Mouse (Mus musculus) hindbrain, embryonic 14.5 days (tissue): Measurements from ENCODE around the gene Frmd4a. TPM values are rescaled to one million over a fixed set of nuclear protein-coding genes. Genes with fewer than 3 reads are reported as not detected.

ENCODE experiments used
- ATAC-seq: fragments of 200-750 bp; cut with Nextera tagmentation; 2 replicates; pipeline ENCODE4 v1.8.0; 2017; ENCODE audit warnings: moderate number of reproducible peaks, mild to moderate bottlenecking, moderate TSS enrichment, moderate library complexity; ENCODE audit not compliant: low FRiP score
- DNase-seq: peaks from one replicate; pipeline ENCODE4 v3.0.0-alpha.2; 2015; ENCODE audit warnings: low spot score
- H3K27ac ChIP-seq: fragments of 300-500 bp; sonication (generic); 2 replicates; pipeline ENCODE4 v1.5.1; 2014; ENCODE audit warnings: mild to moderate bottlenecking, moderate library complexity
- H3K27me3 ChIP-seq: fragments of 300-500 bp; sonication (generic); 2 replicates; pipeline ENCODE4 v1.6.1; 2014; ENCODE audit warnings: mild to moderate bottlenecking, low read length, mixed read lengths; ENCODE audit not compliant: control insufficient read depth, insufficient read depth
- H3K36me3 ChIP-seq: fragments of 300-500 bp; sonication (generic); replicated peaks from 2 replicates; pipeline ENCODE4 v1.6.1; 2014; ENCODE audit not compliant: control insufficient read depth, insufficient read depth
- H3K4me1 ChIP-seq: fragments of 300-500 bp; sonication (generic); replicated peaks from 2 replicates; pipeline ENCODE4 v1.6.1; 2014; ENCODE audit warnings: antibody characterized with exemption, low read length, mixed read lengths; ENCODE audit not compliant: control insufficient read depth, insufficient read depth
- H3K4me2 ChIP-seq: fragments of 300-500 bp; sonication (generic); replicated peaks from 2 replicates; pipeline ENCODE4 v1.6.1; 2014; ENCODE audit warnings: mild to moderate bottlenecking, moderate library complexity
- H3K4me3 ChIP-seq: fragments of 300-500 bp; sonication (generic); replicated peaks from 2 replicates; pipeline ENCODE4 v1.5.1; 2014; ENCODE audit warnings: mild to moderate bottlenecking, low read length
- H3K9ac ChIP-seq: fragments of 300-500 bp; sonication (generic); 2 replicates; pipeline ENCODE4 v1.6.1; 2014
- H3K9me3 ChIP-seq: fragments of 300-500 bp; sonication (generic); 2 replicates; pipeline ENCODE4 v1.6.1; 2016; ENCODE audit warnings: low read length; ENCODE audit not compliant: control insufficient read depth
- WGBS: fragments of 180-500 bp; shearing (Covaris S2); extraction: QIAGEN DNeasy Blood & Tissue Kit; methylation state at CpG from one replicate; pipeline ENCODE4 v1.1.7; 2014; 5-methylcytosine and 5-hydroxymethylcytosine counted together
- polyA plus RNA-seq: library from polyadenylated mRNA; unstranded; fragments of >200 nt; fragmentation: Nextera tagmentation; extraction: Ambion mirVana; gene quantifications from 2 replicates; pipeline ENCODE4 v1.2.1, GENCODE M21; 2014

Gene Frmd4a
- polyA plus RNA-seq, 1 experiment from 2014 or later, result 56.9 TPM

DNA sequence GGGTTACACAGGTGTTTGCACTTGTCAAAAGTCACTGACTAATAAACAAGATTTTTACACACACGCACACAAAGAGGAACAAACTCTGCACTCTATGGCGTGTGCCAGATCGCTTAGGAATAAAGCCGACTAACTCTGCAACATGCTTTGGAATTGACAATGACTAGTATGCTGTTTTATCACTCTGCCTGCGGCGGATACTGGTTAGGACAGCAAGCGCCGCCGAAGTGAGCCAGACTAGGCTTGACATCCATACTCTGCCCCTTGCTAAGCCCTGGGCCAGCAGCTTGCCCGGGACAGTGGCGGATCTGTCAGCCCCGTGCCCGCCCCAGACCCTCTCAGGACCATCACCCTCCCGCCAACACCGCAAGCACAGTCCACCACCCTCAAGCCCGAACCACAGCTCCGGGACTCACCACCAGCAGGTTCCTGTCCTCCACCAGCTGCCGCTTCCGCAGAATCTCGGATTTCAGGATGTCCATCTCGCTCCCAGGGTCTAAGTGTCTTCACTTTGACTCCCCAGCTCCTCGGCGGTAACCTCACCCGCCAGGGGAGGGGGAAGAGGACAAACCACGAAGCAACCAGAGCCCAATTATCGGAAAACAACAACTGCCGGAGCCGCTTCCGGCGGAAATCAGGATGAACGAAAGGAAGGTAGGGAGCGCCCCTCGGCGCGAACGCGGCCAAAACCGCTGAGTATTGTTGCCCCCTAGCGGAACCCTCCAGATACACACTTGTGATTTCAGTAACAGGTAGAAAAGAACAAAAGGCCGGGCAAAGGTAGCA, 634.2 kb downstream of the Frmd4a start, which contains the start of gene Prpf18:
Prpf18 (minus strand) TSS at position 614 of the 786 bp plus-strand sequence.
- Histone ChIP-seq H3K36me3 (peaks cover 10% of the 10 kb centered on the region), H3K27ac (peak within 1 kb of the TSS; percentile 78), H3K9me3 (no peaks in the 10 kb centered on the region), H3K4me2 (peak within 1 kb of the TSS; percentile 85), H3K4me1 (peaks cover 11% of the 10 kb centered on the region; the same call in 1 of the 2 replicates), H3K4me3 (peak within 1 kb of the TSS; percentile 94), H3K9ac (peak within 1 kb of the TSS; percentile 93), H3K27me3 (no peaks in the 10 kb centered on the region)
- WGBS, result 2% methylated on average over 40 of the region's 40 CpGs
- DNase-seq (peak; percentile 96), ATAC-seq (peak; percentile 91)

DNA sequence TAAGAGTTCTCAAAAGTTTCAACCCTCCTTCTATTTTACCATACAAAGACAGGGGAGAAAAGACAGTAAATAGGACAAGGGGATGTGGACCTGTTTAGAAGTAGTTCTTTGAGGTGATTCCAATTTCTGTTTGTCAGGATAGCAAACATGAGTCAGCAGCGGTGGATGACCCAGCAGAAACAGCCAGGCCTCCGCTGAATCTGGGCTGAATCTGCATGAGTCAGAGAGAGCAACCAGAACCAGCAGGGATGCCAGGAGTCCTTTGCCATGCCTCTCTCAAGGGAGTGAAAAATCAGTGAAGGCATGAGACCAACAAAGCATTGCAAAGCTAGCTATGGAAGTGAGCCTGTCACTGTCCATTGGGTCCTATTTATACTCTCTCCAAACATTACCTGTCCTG, 643.2 kb downstream of the Frmd4a start:
- Histone ChIP-seq H3K36me3 (no peaks in the 10 kb centered on the region), H3K4me1 (no peaks in the 10 kb centered on the region), H3K9me3 (no peaks in the 10 kb centered on the region), H3K27me3 (no peaks in the 10 kb centered on the region), H3K4me2 (no peak overlapping the region), H3K27ac (no peak overlapping the region), H3K9ac (no peak overlapping the region), H3K4me3 (no peak overlapping the region)
- ATAC-seq (no peak), DNase-seq (no peak)
- 76% methylated on average over 2 of the region's 2 CpGs for WGBS
